Mouse (Mus musculus): ENCODE data around the gene Gprasp2. TPM values are rescaled to one million over a fixed set of nuclear protein-coding genes. Genes with fewer than 3 reads are reported as not detected.
"Not testable (repeated sequence)": the region's sequence is repeated elsewhere in the genome, so short reads cannot be mapped to it uniquely, and the experiment has no call there.

Gprasp2 gene
- polyA plus RNA-seq, 1 experiment from 2014 or later, result 37.8 TPM

DNA sequence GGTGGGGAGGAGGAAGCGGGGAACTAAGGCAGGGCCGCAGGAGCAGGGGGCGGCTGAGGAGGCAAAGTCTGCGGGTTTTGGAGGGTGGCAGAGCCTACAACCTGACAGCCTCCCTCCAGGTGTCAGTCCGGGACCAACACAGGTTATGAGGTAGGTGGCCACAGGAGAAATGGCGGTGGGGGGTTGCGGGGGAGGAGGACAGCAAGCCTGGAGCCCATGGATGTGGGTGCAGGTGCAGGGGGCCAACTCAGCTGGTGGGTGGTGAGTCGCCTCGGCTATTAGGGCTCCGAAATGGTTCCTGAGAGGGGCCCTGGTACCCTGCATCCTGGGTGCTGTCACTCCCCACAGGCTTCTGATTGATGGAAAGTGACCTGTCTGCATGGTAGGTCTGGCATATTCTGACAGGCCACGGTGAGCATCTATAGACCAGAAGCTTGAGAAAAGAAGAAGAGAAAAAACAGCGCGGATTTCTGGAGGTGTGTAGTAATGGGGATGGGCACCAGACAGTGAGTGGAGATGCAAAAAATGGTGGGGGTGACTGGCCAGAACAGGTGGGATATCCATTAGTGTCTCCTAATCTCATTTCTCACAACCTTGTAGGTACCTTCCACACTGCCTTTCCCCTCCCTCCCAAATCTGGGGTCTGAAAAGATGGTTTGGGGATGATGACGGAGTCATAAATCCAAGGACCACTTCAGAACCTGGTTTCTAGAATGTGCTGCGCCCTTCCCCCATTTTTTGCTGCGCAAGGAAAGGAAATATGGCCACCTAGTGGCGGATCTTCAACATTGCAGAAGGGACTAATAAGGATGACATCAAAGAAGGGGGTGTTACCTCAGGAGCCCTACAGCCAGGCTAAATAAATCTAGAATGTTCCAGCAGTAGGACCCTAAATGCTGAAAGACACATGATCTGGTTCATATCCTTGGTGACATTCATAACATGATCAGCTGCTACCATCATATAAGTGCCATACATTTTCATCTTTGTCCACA is 860 bp downstream of the Gprasp2 start:
- 18% methylated on average over 16 of the region's 17 CpGs for WGBS
- not testable (repeated sequence) for H3K27ac ChIP-seq (replicated peaks); H3K27me3 ChIP-seq; H3K9me3 ChIP-seq (replicated peaks); ATAC-seq (ENCODE audit: insufficient number of reproducible peaks, low FRiP score, low TSS enrichment, low read depth); H3K36me3 ChIP-seq; H3K4me1 ChIP-seq
- peak overlapping the region; percentile 52 for H3K4me3 ChIP-seq (replicated peaks)
- peak overlapping the region; percentile 37; the same call in 1 of the 2 replicates for H3K9ac ChIP-seq
- peak overlapping the region; percentile 72 for H3K4me2 ChIP-seq (replicated peaks)

DNA sequence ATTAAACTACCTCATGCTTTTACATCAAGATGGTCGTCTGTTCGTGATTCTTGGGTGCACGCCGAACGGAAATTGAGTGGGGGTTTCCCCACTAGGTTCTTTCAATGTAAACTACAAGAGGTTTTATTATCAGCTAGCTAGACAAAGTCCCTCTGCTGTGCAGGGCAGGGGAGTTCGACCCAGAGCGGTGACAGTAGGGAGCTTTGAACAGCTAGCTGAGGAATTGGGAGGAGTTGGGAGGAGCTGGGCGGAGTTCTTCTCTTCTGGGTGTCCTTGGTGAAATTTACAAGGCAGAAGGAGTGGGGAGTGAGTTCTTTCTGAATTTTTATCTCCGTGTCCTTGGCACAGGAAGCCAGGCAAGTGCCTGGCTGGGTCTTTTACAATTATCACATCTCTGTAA is 28.0 kb downstream of the Gprasp2 start:
- ATAC-seq (ENCODE audit: insufficient number of reproducible peaks, low FRiP score, low TSS enrichment, low read depth); H3K27me3 ChIP-seq: not testable (repeated sequence)
- whole genome bisulfite sequencing, result 76% methylated on average over 9 of the region's 9 CpGs

DNA sequence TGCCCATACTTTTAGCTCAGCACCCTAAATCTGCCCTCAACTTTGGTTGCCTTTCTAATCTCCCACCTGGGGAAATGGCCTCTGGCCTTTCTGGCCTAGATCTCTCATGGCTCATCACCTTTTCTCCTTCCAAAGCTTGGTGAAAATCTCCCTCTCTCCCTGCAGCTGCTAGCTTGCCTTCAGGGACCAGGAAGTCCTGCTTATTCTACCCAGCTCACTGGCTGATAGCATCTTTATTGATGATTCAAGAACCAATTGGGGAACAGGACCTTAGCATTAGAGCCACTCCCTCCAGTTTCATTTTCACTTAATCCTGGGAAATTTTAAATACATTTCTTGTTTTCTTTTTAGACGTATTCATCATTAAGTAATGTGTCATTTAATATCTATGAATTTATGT is 37.8 kb downstream of the Gprasp2 start:
- 71% methylated on average over 1 of the region's 1 CpGs for WGBS
- H3K27me3 ChIP-seq, result no peaks in the 10 kb centered on the region
- H3K9me3 ChIP-seq (replicated peaks), result no peaks in the 10 kb centered on the region
- no peak overlapping the region for H3K27ac ChIP-seq (replicated peaks)
- H3K36me3 ChIP-seq, result no peaks in the 10 kb centered on the region
- H3K4me2 ChIP-seq (replicated peaks), result no peak overlapping the region
- H3K9ac ChIP-seq, result no peak overlapping the region
- no peaks in the 10 kb centered on the region for H3K4me1 ChIP-seq
- ATAC-seq (ENCODE audit: insufficient number of reproducible peaks, low FRiP score, low TSS enrichment, low read depth), result no peak
- no peak overlapping the region for H3K4me3 ChIP-seq (replicated peaks)

More for the DNA sequence above, 28.0 kb downstream of the Gprasp2 start:
- H3K4me1 ChIP-seq; H3K27ac ChIP-seq (replicated peaks); H3K4me2 ChIP-seq (replicated peaks); H3K36me3 ChIP-seq; H3K4me3 ChIP-seq (replicated peaks); H3K9me3 ChIP-seq (replicated peaks); H3K9ac ChIP-seq: not testable (repeated sequence)

DNA sequence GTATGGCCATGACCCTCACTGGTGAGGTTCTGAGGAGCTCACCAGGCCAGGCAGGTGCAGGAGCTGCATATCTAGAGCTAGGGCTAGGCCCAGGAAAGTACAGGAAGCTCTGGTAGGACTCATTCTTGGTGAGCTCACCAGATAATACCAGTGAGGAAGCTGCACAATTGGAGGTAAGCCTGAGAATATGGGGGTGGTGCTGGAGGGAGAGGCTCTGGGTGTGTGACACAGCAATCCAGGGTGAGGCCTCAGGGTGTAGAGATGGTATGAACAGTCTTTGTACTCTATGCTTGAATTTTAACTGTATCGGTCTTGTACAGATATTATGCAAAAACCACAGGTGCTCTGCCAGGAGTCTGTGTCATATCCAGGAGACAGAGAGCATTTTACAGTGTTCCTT is 40.8 kb downstream of the Gprasp2 start:
- Histone ChIP-seq H3K4me3 (replicated peaks) (no peak overlapping the region), H3K27me3 (no peaks in the 10 kb centered on the region), H3K27ac (replicated peaks) (no peak overlapping the region), H3K4me1 (no peaks in the 10 kb centered on the region), H3K9me3 (replicated peaks) (no peaks in the 10 kb centered on the region), H3K9ac (no peak overlapping the region), H3K36me3 (no peaks in the 10 kb centered on the region), H3K4me2 (replicated peaks) (no peak overlapping the region)
- ATAC-seq (ENCODE audit: insufficient number of reproducible peaks, low FRiP score, low TSS enrichment, low read depth), result no peak
- 75% methylated on average over 1 of the region's 1 CpGs for WGBS

DNA sequence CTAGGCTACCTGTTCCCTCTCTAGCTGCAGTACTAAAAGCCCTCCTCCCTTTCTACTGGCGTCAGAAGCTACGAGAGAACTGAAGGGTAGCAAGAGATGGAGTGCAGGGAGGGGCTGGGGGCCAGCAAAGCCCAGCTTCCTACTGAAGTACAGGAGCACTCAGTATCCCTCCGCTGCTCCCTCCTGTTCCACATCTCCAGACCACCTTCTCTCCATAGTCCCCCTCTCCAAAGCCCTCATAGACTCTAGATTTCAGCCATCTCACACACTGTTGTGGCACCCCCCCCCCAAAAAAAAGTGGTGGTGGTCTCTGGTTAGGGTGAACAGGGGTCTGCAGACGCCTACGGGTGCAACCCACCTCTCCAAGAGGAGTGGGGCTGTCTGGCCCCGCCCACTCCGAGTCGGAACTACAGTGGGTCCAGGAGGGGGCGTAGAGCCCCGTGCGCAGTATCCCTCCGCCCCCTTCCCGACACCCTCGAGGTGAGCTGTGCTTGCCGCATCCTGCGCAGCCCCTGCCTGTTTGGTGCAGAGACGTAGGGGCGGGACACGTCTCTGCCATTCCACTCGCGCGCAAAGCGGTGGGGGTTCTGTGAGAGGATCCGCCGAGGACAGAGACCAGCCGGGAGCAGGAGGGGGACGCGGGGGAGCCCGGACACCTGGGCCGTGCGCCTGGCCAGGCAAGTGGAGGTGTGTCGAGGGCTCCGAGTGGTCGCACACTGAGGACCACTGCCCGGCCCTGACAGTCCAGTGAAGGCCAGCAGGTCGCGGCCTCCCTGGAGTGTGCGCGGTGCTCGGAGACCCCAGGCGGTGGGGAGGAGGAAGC is 46.8 kb downstream of the Gprasp2 start:
- WGBS, result 20% methylated on average over 41 of the region's 41 CpGs
- Histone ChIP-seq H3K4me2 (replicated peaks) (peak overlapping the region; percentile 49), H3K36me3 (peaks cover 11% of the 10 kb centered on the region; the same call in 1 of the 2 replicates), H3K4me1 (no peaks in the 10 kb centered on the region), H3K27me3 (no peaks in the 10 kb centered on the region), H3K9ac (peak overlapping the region; percentile 42), H3K27ac (replicated peaks) (peak overlapping the region; percentile 86), H3K9me3 (replicated peaks) (no peaks in the 10 kb centered on the region), H3K4me3 (replicated peaks) (peak overlapping the region; percentile 62)
- peak; percentile 97 for ATAC-seq (ENCODE audit: insufficient number of reproducible peaks, low FRiP score, low TSS enrichment, low read depth)

DNA sequence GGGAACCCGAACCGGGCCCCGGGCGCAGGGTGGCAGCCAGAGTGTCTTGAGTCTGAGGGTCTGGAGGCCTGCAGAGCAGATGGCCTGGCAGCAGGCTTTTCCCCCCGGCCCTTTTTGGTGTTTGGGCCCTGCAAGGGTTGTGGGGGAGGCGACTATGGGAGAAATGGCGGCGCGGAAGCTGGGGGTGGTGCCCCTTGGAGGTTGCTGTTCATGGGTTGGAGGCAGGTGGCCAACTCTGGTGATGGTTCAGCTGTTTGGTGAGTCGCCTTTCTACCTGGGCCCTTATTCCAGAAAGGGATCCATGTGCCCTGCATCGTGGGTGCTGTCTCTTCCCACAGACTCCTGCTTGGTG is 47.4 kb downstream of the Gprasp2 start:
- Histone ChIP-seq H3K4me1 (no peaks in the 10 kb centered on the region), H3K27ac (replicated peaks) (peak overlapping the region; percentile 86), H3K27me3 (no peaks in the 10 kb centered on the region), H3K36me3 (peaks cover 11% of the 10 kb centered on the region; the same call in 1 of the 2 replicates), H3K9me3 (replicated peaks) (no peaks in the 10 kb centered on the region), H3K9ac (peak overlapping the region; percentile 42), H3K4me3 (replicated peaks) (peak overlapping the region; percentile 62), H3K4me2 (replicated peaks) (peak overlapping the region; percentile 49)
- 12% methylated on average over 11 of the region's 11 CpGs for WGBS
- ATAC-seq (ENCODE audit: insufficient number of reproducible peaks, low FRiP score, low TSS enrichment, low read depth), result peak; percentile 53

Other genes with a start within 250 kb of the Gprasp2 start
- 0.13 TPM in 1 of 2 replicates, not detected in the other for gene Nxf7, start 240.3 kb upstream of the Gprasp2 start, polyA plus RNA-seq (2015; fragmentation: Nextera tagmentation; extraction: Ambion mirVana)
- 0.31 and 0.54 TPM in 2 replicates for gene Prame, start 211.3 kb upstream of the Gprasp2 start, polyA plus RNA-seq (2015; fragmentation: Nextera tagmentation; extraction: Ambion mirVana)
- gene Tcp11x2, start 145.2 kb upstream of the Gprasp2 start, polyA plus RNA-seq (2015; fragmentation: Nextera tagmentation; extraction: Ambion mirVana), result not detected in 2 replicates
- 0.56 TPM in 2 replicates for gene Tmsb15a, start 113.8 kb upstream of the Gprasp2 start, polyA plus RNA-seq (2015; fragmentation: Nextera tagmentation; extraction: Ambion mirVana)
- 10.1 and 12.1 TPM in 2 replicates for gene Armcx5, start 96.3 kb upstream of the Gprasp2 start, polyA plus RNA-seq (2015; fragmentation: Nextera tagmentation; extraction: Ambion mirVana)
- gene Gprasp1, start 96.3 kb upstream of the Gprasp2 start, polyA plus RNA-seq (2015; fragmentation: Nextera tagmentation; extraction: Ambion mirVana), result 47.1 and 47.2 TPM in 2 replicates
- 51.8 TPM in 2 replicates for gene Bhlhb9, start 41.4 kb upstream of the Gprasp2 start, polyA plus RNA-seq (2015; fragmentation: Nextera tagmentation; extraction: Ambion mirVana)
- 50.3 and 54.0 TPM in 2 replicates for gene Arxes2, start 154.8 kb downstream of the Gprasp2 start, polyA plus RNA-seq (2015; fragmentation: Nextera tagmentation; extraction: Ambion mirVana)
- 24.4 and 26.5 TPM in 2 replicates for gene Arxes1, start 194.3 kb downstream of the Gprasp2 start, polyA plus RNA-seq (2015; fragmentation: Nextera tagmentation; extraction: Ambion mirVana)
- gene Bex2, start 229.2 kb downstream of the Gprasp2 start, polyA plus RNA-seq (2015; fragmentation: Nextera tagmentation; extraction: Ambion mirVana), result 58.8 and 64.6 TPM in 2 replicates
- not detected in 2 replicates for gene Nxf3, start 246.2 kb downstream of the Gprasp2 start, polyA plus RNA-seq (2015; fragmentation: Nextera tagmentation; extraction: Ambion mirVana)